Mouse (Mus musculus) heart, postnatal 0 days (tissue): ENCODE measurements around the gene Ern1. TPM values are rescaled to one million over a fixed set of nuclear protein-coding genes. Genes with fewer than 3 reads are reported as not detected.
A peak's percentile ranks its signal among the peaks of the same experiment; 100 is the strongest.

ENCODE experiments used
- ATAC-seq: fragments of 200-750 bp; cut with Nextera tagmentation; 2 replicates; pipeline ENCODE4 v1.8.0; 2017; ENCODE audit warnings: low read depth, moderate number of reproducible peaks, moderate library complexity; ENCODE audit not compliant: insufficient read depth
- DNase-seq: peaks from one replicate; pipeline ENCODE4 v3.0.0-alpha.2; 2016; ENCODE audit warnings: low spot score
- H3K27ac ChIP-seq: fragments of 300-500 bp; sonication (generic); 2 replicates; pipeline ENCODE4 v1.5.1; 2014; ENCODE audit warnings: low read depth, mild to moderate bottlenecking
- H3K27me3 ChIP-seq: fragments of 300-500 bp; sonication (generic); 2 replicates; pipeline ENCODE4 v1.6.1; 2014; ENCODE audit warnings: low read length, mixed read lengths; ENCODE audit not compliant: control insufficient read depth, insufficient read depth
- H3K36me3 ChIP-seq: fragments of 300-500 bp; sonication (generic); replicated peaks from 2 replicates; pipeline ENCODE4 v1.6.1; 2014; ENCODE audit warnings: low read length, mixed read lengths; ENCODE audit not compliant: control insufficient read depth, insufficient read depth
- H3K4me1 ChIP-seq: fragments of 300-500 bp; sonication (generic); 2 replicates; pipeline ENCODE4 v1.6.1; 2014; ENCODE audit warnings: antibody characterized with exemption; ENCODE audit not compliant: control insufficient read depth, insufficient read depth
- H3K4me2 ChIP-seq: fragments of 300-500 bp; sonication (generic); 2 replicates; pipeline ENCODE4 v1.6.1; 2014; ENCODE audit warnings: low read depth, mild to moderate bottlenecking, low read length, moderate library complexity
- H3K4me3 ChIP-seq: fragments of 300-500 bp; sonication (generic); 2 replicates; pipeline ENCODE4 v1.5.1; 2014; ENCODE audit warnings: low read depth, low read length
- H3K9ac ChIP-seq: fragments of 300-500 bp; sonication (generic); replicated peaks from 2 replicates; pipeline ENCODE4 v1.6.1; 2014; ENCODE audit warnings: low read depth, low read length, mixed read lengths
- H3K9me3 ChIP-seq: fragments of 300-500 bp; sonication (generic); replicated peaks from 2 replicates; pipeline ENCODE4 v1.6.1; 2016; ENCODE audit warnings: low read length; ENCODE audit not compliant: control insufficient read depth
- CTCF ChIP-seq: IDR thresholded peaks from 2 replicates; pipeline ENCODE4 v1.5.1; 2016; ENCODE audit warnings: antibody characterized with exemption, control low read depth, low read depth
- EP300 ChIP-seq: IDR thresholded peaks from 2 replicates; pipeline ENCODE4 v1.6.1; 2016; ENCODE audit warnings: antibody characterized with exemption, low read depth
- WGBS: fragments of 180-500 bp; shearing (Covaris S2); extraction: QIAGEN DNeasy Blood & Tissue Kit; methylation state at CpG from one replicate; pipeline ENCODE4 v1.1.7; 2014; 5-methylcytosine and 5-hydroxymethylcytosine counted together
- polyA plus RNA-seq: library from polyadenylated mRNA; unstranded; fragments of >200 nt; fragmentation: Nextera tagmentation; extraction: Ambion mirVana; gene quantifications from 2 replicates; pipeline ENCODE4 v1.2.1, GENCODE M21; 2015
- total RNA-seq: library from RNA; depleted of rRNA; stranded (reverse); fragments of >200 nt; gene quantifications from 2 replicates; pipeline ENCODE4 v1.2.3, GENCODE M21; 2014; ENCODE audit warnings: low replicate concordance

The Ern1 gene
- total and polyA plus RNA-seq, 2 experiments from 2014 or later: 2.6 to 5.0 TPM

DNA sequence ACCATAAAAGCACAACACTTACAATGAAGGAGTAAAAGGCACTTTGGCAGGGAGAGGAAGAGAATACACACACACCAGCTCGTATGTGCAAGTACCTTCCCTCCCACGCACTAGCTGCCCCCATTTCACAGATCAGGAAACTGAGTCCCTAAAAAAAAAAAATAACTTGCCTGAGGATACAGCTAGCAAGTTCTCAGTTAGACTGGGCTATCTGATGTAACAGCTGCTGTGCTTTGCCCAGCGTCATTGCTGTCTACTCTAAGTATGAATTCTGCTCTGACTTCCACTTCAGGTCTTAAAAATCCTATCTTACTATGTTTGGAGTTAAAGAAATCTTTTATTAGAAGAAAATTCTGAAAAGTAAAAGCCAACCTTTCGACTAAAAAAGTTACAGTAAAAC lies 2.0 kb downstream of the Ern1 start:
- ATAC-seq: no peak
- H3K27me3 ChIP-seq: no peaks in the 10 kb centered on the region
- no peaks in the 10 kb centered on the region for H3K36me3 ChIP-seq
- H3K9me3 ChIP-seq: no peaks in the 10 kb centered on the region
- DNase-seq: no peak
- H3K4me2 ChIP-seq: peak overlapping the region; percentile 98; the same call in 1 of the 2 replicates
- H3K9ac ChIP-seq: no peak overlapping the region
- H3K4me3 ChIP-seq: no peak overlapping the region
- H3K4me1 ChIP-seq: peaks cover 7% of the 10 kb centered on the region; the same call in 1 of the 2 replicates
- no peak overlapping the region for H3K27ac ChIP-seq
- WGBS: 75% methylated on average over 4 of the region's 4 CpGs
- TF ChIP-seq EP300 (no peak), CTCF (no peak)

DNA sequence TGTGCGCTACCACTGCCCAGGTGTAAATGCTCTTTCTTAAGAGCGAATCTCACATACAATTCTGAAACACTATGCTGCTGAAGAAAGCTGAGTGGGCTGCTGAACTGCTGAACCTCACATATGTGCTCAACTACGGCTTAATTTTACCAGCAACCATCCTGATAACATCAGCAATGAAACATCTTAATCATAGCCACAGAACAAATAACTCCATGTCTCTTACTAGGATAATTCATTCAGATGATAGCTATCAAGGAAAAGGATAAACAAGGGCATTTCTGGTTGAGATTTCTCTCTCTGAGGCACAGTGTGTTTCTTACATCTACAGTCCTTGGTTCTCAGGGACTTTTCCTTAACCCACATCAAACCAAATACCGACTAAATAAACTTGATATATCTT lies 2.8 kb downstream of the Ern1 start:
- no peaks in the 10 kb centered on the region for H3K27me3 ChIP-seq
- no peak for DNase-seq
- no peak overlapping the region for H3K9ac ChIP-seq
- H3K4me3 ChIP-seq: no peak overlapping the region
- H3K4me2 ChIP-seq: no peak overlapping the region
- TF ChIP-seq EP300 (no peak), CTCF (no peak)
- no peaks in the 10 kb centered on the region for H3K9me3 ChIP-seq
- no peak for ATAC-seq
- H3K4me1 ChIP-seq: peaks cover 7% of the 10 kb centered on the region; the same call in 1 of the 2 replicates
- WGBS: 91% methylated on average over 4 of the region's 4 CpGs
- no peak overlapping the region for H3K27ac ChIP-seq
- no peaks in the 10 kb centered on the region for H3K36me3 ChIP-seq

DNA sequence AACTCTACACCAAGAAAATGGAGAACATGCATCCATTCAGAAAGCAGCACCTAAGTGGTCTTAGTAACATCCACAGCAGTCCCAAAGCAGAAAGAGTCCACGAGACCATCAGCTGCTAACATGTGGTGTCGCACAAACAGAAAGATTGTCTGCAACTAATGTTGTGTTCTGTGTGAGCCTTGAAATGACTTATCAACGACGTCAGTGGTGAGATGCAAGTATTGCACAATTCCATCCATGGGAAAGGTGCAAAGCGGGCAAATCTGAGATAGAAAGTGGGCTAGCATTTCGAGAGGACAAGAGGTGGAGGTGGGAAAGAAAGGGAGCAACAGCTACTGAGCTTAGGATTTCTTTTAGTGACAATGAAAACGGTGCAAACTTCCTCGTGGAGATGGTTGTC lies 4.8 kb downstream of the Ern1 start:
- TF ChIP-seq CTCF: no peak
- TF ChIP-seq EP300: no peak
- no peak overlapping the region for H3K4me2 ChIP-seq

GRCm38 (mm10) chr11:106481651-106482050 lies 6.0 kb downstream of the Ern1 start:
- Histone ChIP-seq H3K4me3 (no peak overlapping the region), H3K27me3 (no peaks in the 10 kb centered on the region), H3K4me2 (no peak overlapping the region), H3K4me1 (peaks cover 7% of the 10 kb centered on the region; the same call in 1 of the 2 replicates), H3K9me3 (no peaks in the 10 kb centered on the region), H3K9ac (no peak overlapping the region), H3K36me3 (no peaks in the 10 kb centered on the region), H3K27ac (no peak overlapping the region)
- TF ChIP-seq CTCF (no peak), EP300 (no peak)
- WGBS: 61% methylated on average over 4 of the region's 4 CpGs
- ATAC-seq: no peak
- no peak for DNase-seq

More for the DNA sequence above, 4.8 kb downstream of the Ern1 start:
- H3K36me3 ChIP-seq: no peaks in the 10 kb centered on the region
- DNase-seq (no peak), ATAC-seq (no peak)
- H3K4me1 ChIP-seq: peaks cover 7% of the 10 kb centered on the region; the same call in 1 of the 2 replicates
- WGBS: 85% methylated on average over 8 of the region's 8 CpGs
- H3K9ac ChIP-seq: no peak overlapping the region
- no peaks in the 10 kb centered on the region for H3K27me3 ChIP-seq
- H3K27ac ChIP-seq: no peak overlapping the region
- H3K9me3 ChIP-seq: no peaks in the 10 kb centered on the region
- H3K4me3 ChIP-seq: no peak overlapping the region

DNA sequence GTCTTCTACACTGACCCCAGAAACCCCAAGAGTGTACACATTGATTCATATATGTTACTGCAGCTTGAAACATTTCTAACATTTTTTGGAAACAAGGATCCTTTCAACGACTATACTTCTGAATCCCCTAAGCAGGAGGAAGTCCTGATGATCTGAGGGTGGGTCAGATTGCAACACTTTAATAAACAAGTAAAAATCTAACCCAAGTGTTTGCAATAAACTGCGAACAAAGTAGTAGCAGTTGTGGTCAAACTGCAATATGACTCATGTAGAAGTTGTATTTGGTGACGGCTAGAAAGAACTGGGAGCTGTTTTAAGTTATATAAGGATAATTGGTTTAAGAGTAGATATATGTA lies 7.1 kb downstream of the Ern1 start:
- no peak for DNase-seq
- Histone ChIP-seq H3K9ac (no peak overlapping the region), H3K27me3 (no peaks in the 10 kb centered on the region), H3K4me3 (no peak overlapping the region), H3K4me1 (no peaks in the 10 kb centered on the region; the same call in 1 of the 2 replicates), H3K9me3 (no peaks in the 10 kb centered on the region), H3K36me3 (no peaks in the 10 kb centered on the region), H3K4me2 (no peak overlapping the region), H3K27ac (no peak overlapping the region)
- WGBS: 80% methylated on average over 3 of the region's 3 CpGs
- ATAC-seq: no peak
- no peak for TF ChIP-seq CTCF
- TF ChIP-seq EP300: no peak
